Mouse (Mus musculus) forebrain, embryonic 15.5 days (tissue): ENCODE data around the gene Prkn. TPM values are rescaled to one million over a fixed set of nuclear protein-coding genes. Genes with fewer than 3 reads are reported as not detected.

ENCODE experiments used
- ATAC-seq: fragments of 200-750 bp; cut with Nextera tagmentation; replicated peaks from 2 replicates; pipeline ENCODE4 v1.8.0; 2017; ENCODE audit warnings: mild to moderate bottlenecking, moderate TSS enrichment, moderate library complexity
- H3K27ac ChIP-seq: fragments of 300-500 bp; sonication (generic); replicated peaks from 2 replicates; pipeline ENCODE4 v1.5.1; 2015; ENCODE audit warnings: mild to moderate bottlenecking, inconsistent platforms
- H3K27me3 ChIP-seq: fragments of 300-500 bp; sonication (generic); 2 replicates; pipeline ENCODE4 v1.6.1; 2015; ENCODE audit warnings: inconsistent platforms
- H3K36me3 ChIP-seq: fragments of 300-500 bp; sonication (generic); 2 replicates; pipeline ENCODE4 v1.6.1; 2015; ENCODE audit warnings: mild to moderate bottlenecking, inconsistent platforms
- H3K4me1 ChIP-seq: fragments of 300-500 bp; sonication (generic); 2 replicates; pipeline ENCODE4 v1.6.1; 2015; ENCODE audit warnings: inconsistent platforms
- H3K4me2 ChIP-seq: fragments of 300-500 bp; sonication (generic); replicated peaks from 2 replicates; pipeline ENCODE4 v1.6.1; 2015; ENCODE audit warnings: mild to moderate bottlenecking, inconsistent platforms
- H3K4me3 ChIP-seq: fragments of 300-500 bp; sonication (generic); 2 replicates; pipeline ENCODE4 v1.5.1; 2015; ENCODE audit warnings: mild to moderate bottlenecking, inconsistent platforms
- H3K9ac ChIP-seq: fragments of 300-500 bp; sonication (generic); replicated peaks from 2 replicates; pipeline ENCODE4 v1.6.1; 2015; ENCODE audit warnings: mild to moderate bottlenecking, inconsistent platforms
- H3K9me3 ChIP-seq: fragments of 300-500 bp; sonication (generic); 2 replicates; pipeline ENCODE4 v1.6.1; 2016; ENCODE audit warnings: inconsistent platforms
- WGBS: fragments of 180-500 bp; shearing (Covaris S2); methylation state at CpG from one replicate; pipeline ENCODE4 v1.1.7; 2015; ENCODE audit warnings: mixed read lengths; 5-methylcytosine and 5-hydroxymethylcytosine counted together
- polyA plus RNA-seq: library from polyadenylated mRNA; unstranded; fragments of >200 nt; fragmentation: Nextera tagmentation; extraction: Ambion mirVana; gene quantifications from 2 replicates; pipeline ENCODE4 v1.2.1, GENCODE M21; 2015

Gene Prkn
- polyA plus RNA-seq, 1 experiment from 2014 or later: 3.6 TPM

- no peak overlapping the region for H3K4me2 ChIP-seq
- no peaks in the 10 kb centered on the region for H3K36me3 ChIP-seq
- no peaks in the 10 kb centered on the region for H3K4me1 ChIP-seq
- H3K4me3 ChIP-seq: no peak overlapping the region
- no peaks in the 10 kb centered on the region for H3K9me3 ChIP-seq
- H3K9ac ChIP-seq: no peak overlapping the region
- ATAC-seq: no peak
- no peaks in the 10 kb centered on the region for H3K27me3 ChIP-seq
- WGBS: 93% methylated on average over 2 of the region's 2 CpGs
- H3K27ac ChIP-seq: no peak overlapping the region
These were observed 591.1 kb downstream of the Prkn start for GRCm38 (mm10) chr17:11431323-11431722.

- no peak overlapping the region for H3K4me3 ChIP-seq
- H3K9me3 ChIP-seq: no peaks in the 10 kb centered on the region
- no peaks in the 10 kb centered on the region for H3K4me1 ChIP-seq
- H3K9ac ChIP-seq: no peak overlapping the region
- WGBS: 87% methylated on average over 2 of the region's 2 CpGs
- no peak overlapping the region for H3K27ac ChIP-seq
- H3K4me2 ChIP-seq: no peak overlapping the region
- H3K36me3 ChIP-seq: no peaks in the 10 kb centered on the region
- no peak for ATAC-seq
- no peaks in the 10 kb centered on the region for H3K27me3 ChIP-seq
These were observed 592.4 kb downstream of the Prkn start for GRCm38 (mm10) chr17:11432593-11432992.

- 94% methylated on average over 2 of the region's 2 CpGs for WGBS
- Histone ChIP-seq H3K27ac (no peak overlapping the region), H3K9ac (no peak overlapping the region)
These were observed 622.5 kb downstream of the Prkn start for GRCm38 (mm10) chr17:11462721-11463120.

GRCm38 (mm10) chr17:11466095-11466494, 625.9 kb downstream of the Prkn start:
- H3K4me1 ChIP-seq: no peaks in the 10 kb centered on the region
- 61% methylated on average over 2 of the region's 2 CpGs for whole genome bisulfite sequencing
- no peak overlapping the region for H3K4me3 ChIP-seq
- H3K27me3 ChIP-seq: no peaks in the 10 kb centered on the region
- H3K9ac ChIP-seq: no peak overlapping the region
- no peak for ATAC-seq
- no peak overlapping the region for H3K27ac ChIP-seq
- no peak overlapping the region for H3K4me2 ChIP-seq
- H3K9me3 ChIP-seq: no peaks in the 10 kb centered on the region
- H3K36me3 ChIP-seq: no peaks in the 10 kb centered on the region

More at GRCm38 (mm10) chr17:11462721-11463120, 622.5 kb downstream of the Prkn start:
- no peaks in the 10 kb centered on the region for H3K36me3 ChIP-seq
- H3K4me3 ChIP-seq: no peak overlapping the region
- H3K27me3 ChIP-seq: no peaks in the 10 kb centered on the region
- no peak overlapping the region for H3K4me2 ChIP-seq
- H3K4me1 ChIP-seq: no peaks in the 10 kb centered on the region; the same call in 1 of the 2 replicates
- no peaks in the 10 kb centered on the region for H3K9me3 ChIP-seq
- no peak for ATAC-seq

GRCm38 (mm10) chr17:11468624-11469023, 628.4 kb downstream of the Prkn start:
- Histone ChIP-seq H3K9me3 (no peaks in the 10 kb centered on the region), H3K4me3 (no peak overlapping the region), H3K4me1 (no peaks in the 10 kb centered on the region), H3K27ac (no peak overlapping the region), H3K9ac (no peak overlapping the region), H3K4me2 (no peak overlapping the region), H3K36me3 (no peaks in the 10 kb centered on the region), H3K27me3 (no peaks in the 10 kb centered on the region)
- no peak for ATAC-seq
- 88% methylated on average over 2 of the region's 2 CpGs for WGBS

- Histone ChIP-seq H3K27me3 (no peaks in the 10 kb centered on the region), H3K36me3 (no peaks in the 10 kb centered on the region), H3K4me1 (no peaks in the 10 kb centered on the region), H3K9ac (no peak overlapping the region), H3K9me3 (no peaks in the 10 kb centered on the region), H3K4me3 (no peak overlapping the region), H3K27ac (no peak overlapping the region), H3K4me2 (no peak overlapping the region)
- 83% methylated on average over 2 of the region's 2 CpGs for WGBS
- no peak for ATAC-seq
These were observed 642.8 kb downstream of the Prkn start for GRCm38 (mm10) chr17:11483032-11483431.

- Histone ChIP-seq H3K27ac (no peak overlapping the region), H3K4me1 (no peaks in the 10 kb centered on the region), H3K4me3 (no peak overlapping the region), H3K27me3 (no peaks in the 10 kb centered on the region), H3K9me3 (no peaks in the 10 kb centered on the region), H3K4me2 (no peak overlapping the region), H3K36me3 (no peaks in the 10 kb centered on the region), H3K9ac (no peak overlapping the region)
- ATAC-seq: no peak
- 69% methylated on average over 4 of the region's 4 CpGs for WGBS
These were observed 649.9 kb downstream of the Prkn start for GRCm38 (mm10) chr17:11490051-11490450.

- no peak for ATAC-seq
- no peak overlapping the region for H3K4me3 ChIP-seq
- 37% methylated on average over 7 of the region's 7 CpGs for WGBS
- no peaks in the 10 kb centered on the region for H3K4me1 ChIP-seq
- no peak overlapping the region for H3K9ac ChIP-seq
- no peak overlapping the region for H3K4me2 ChIP-seq
- H3K27ac ChIP-seq: no peak overlapping the region
- H3K9me3 ChIP-seq: no peaks in the 10 kb centered on the region
- H3K36me3 ChIP-seq: no peaks in the 10 kb centered on the region
- H3K27me3 ChIP-seq: no peaks in the 10 kb centered on the region
These were observed 662.4 kb downstream of the Prkn start for GRCm38 (mm10) chr17:11502556-11502955.

GRCm38 (mm10) chr17:11504496-11504895, 664.3 kb downstream of the Prkn start:
- Histone ChIP-seq H3K4me2 (no peak overlapping the region), H3K36me3 (no peaks in the 10 kb centered on the region), H3K9me3 (no peaks in the 10 kb centered on the region), H3K27ac (no peak overlapping the region), H3K9ac (no peak overlapping the region), H3K4me3 (no peak overlapping the region), H3K27me3 (no peaks in the 10 kb centered on the region), H3K4me1 (no peaks in the 10 kb centered on the region)
- no peak for ATAC-seq
- 91% methylated on average over 3 of the region's 3 CpGs for WGBS

- WGBS: 90% methylated on average over 3 of the region's 3 CpGs
- ATAC-seq: no peak
- no peak overlapping the region for H3K27ac ChIP-seq
- no peaks in the 10 kb centered on the region for H3K27me3 ChIP-seq
- H3K4me2 ChIP-seq: no peak overlapping the region
- H3K36me3 ChIP-seq: no peaks in the 10 kb centered on the region
- no peak overlapping the region for H3K9ac ChIP-seq
- H3K4me1 ChIP-seq: no peaks in the 10 kb centered on the region
- no peaks in the 10 kb centered on the region for H3K9me3 ChIP-seq
- H3K4me3 ChIP-seq: no peak overlapping the region
These were observed 666.9 kb downstream of the Prkn start for GRCm38 (mm10) chr17:11507082-11507481.

- Histone ChIP-seq H3K4me2 (no peak overlapping the region), H3K4me3 (no peak overlapping the region), H3K27me3 (no peaks in the 10 kb centered on the region), H3K27ac (no peak overlapping the region), H3K9ac (no peak overlapping the region), H3K4me1 (peaks cover 3% of the 10 kb centered on the region; the same call in 1 of the 2 replicates), H3K36me3 (no peaks in the 10 kb centered on the region), H3K9me3 (no peaks in the 10 kb centered on the region)
- WGBS: 59% methylated on average over 7 of the region's 7 CpGs
- no peak for ATAC-seq
These were observed 669.9 kb downstream of the Prkn start for GRCm38 (mm10) chr17:11510081-11510480.

GRCm38 (mm10) chr17:11514032-11514761, 674.0 kb downstream of the Prkn start:
- Histone ChIP-seq H3K27me3 (no peaks in the 10 kb centered on the region), H3K4me3 (no peak overlapping the region), H3K9me3 (no peaks in the 10 kb centered on the region), H3K36me3 (no peaks in the 10 kb centered on the region), H3K27ac (no peak overlapping the region), H3K4me1 (peaks cover 3% of the 10 kb centered on the region; the same call in 1 of the 2 replicates), H3K9ac (no peak overlapping the region), H3K4me2 (no peak overlapping the region)
- whole genome bisulfite sequencing: 25% methylated on average over 8 of the region's 8 CpGs
- ATAC-seq: no peak

- Histone ChIP-seq H3K27ac (no peak overlapping the region), H3K36me3 (no peaks in the 10 kb centered on the region), H3K4me1 (peaks cover 3% of the 10 kb centered on the region; the same call in 1 of the 2 replicates), H3K9ac (no peak overlapping the region), H3K4me3 (no peak overlapping the region), H3K27me3 (no peaks in the 10 kb centered on the region), H3K4me2 (no peak overlapping the region), H3K9me3 (no peaks in the 10 kb centered on the region)
- WGBS: 93% methylated on average over 4 of the region's 4 CpGs
- no peak for ATAC-seq
These were observed 675.4 kb downstream of the Prkn start for GRCm38 (mm10) chr17:11515619-11516018.
